Mouse (Mus musculus) heart, postnatal 0 days (tissue): Measurements from ENCODE around the gene Nppa.
"Not testable (repeated sequence)": the region's sequence is repeated elsewhere in the genome, so short reads cannot be mapped to it uniquely, and the experiment has no call there.

Source experiments
- CTCF ChIP-seq: IDR thresholded peaks from 2 replicates; pipeline ENCODE4 v1.5.1; 2016; ENCODE audit warnings: antibody characterized with exemption, control low read depth, low read depth
- EP300 ChIP-seq: IDR thresholded peaks from 2 replicates; pipeline ENCODE4 v1.6.1; 2016; ENCODE audit warnings: antibody characterized with exemption, low read depth

DNA sequence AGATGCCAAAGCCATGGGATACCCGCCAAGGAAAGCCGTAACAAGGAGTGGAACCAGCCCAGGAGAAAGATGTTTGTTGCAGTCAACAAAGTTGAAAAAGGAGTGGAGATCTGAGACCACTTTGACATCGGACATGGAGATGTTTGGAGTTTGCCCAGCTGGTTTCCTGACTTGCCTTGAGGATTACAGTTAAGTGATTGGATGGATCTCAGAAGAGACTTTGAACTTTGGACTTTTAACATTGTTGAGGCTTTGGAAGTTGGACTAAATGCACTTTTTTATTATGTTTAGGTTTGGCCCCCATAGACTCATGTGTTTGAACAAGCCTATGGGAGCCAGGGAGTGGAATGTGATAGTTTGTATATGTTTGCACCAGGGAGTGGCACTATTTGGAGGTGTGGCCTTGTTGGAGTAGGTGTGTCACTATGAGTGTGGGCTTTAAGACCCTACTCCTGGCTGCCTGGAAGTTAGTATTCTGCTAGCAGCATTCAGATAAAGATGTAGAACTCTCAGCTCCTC is 49.9 kb downstream of the Nppa start:
- TF ChIP-seq CTCF, EP300: not testable (repeated sequence)
